Mouse (Mus musculus): ENCODE measurements at regions not wholly inside any gene's neighbourhood (a gene's known extent, or its start where the extent isn't known, plus 50 kb on each side); places are given as distances from the start of the nearest gene placed in this dataset.
"Not testable (repeated sequence)": the region's sequence is repeated elsewhere in the genome, so short reads cannot be mapped to it uniquely, and the experiment has no call there.

GRCm38 (mm10) chr13:50051110-50051509, 199.0 kb downstream of the Gm906 start:
- H3K36me3 ChIP-seq (ENCODE audit: control insufficient read depth, insufficient read depth); H3K4me3 ChIP-seq; H3K27me3 ChIP-seq (ENCODE audit: control insufficient read depth, insufficient read depth, insufficient read length); H3K79me2 ChIP-seq (ENCODE audit: control insufficient read depth, insufficient read depth); H3ac ChIP-seq (ENCODE audit: control insufficient read depth, insufficient read length): not testable (repeated sequence)
- TF ChIP-seq MYOD1 (IDR thresholded peaks at IDR 0.05; ENCODE audit: control insufficient read depth in 1 of 3, insufficient read length in 2 of 3, low read depth in 2 of 3) (peak; percentile 62 to 87 (median 78)), TCF12 (IDR thresholded peaks at IDR 0.05; ENCODE audit: insufficient read depth, poor library complexity, severe bottlenecking) (peak; percentile 25), MYOG (IDR thresholded peaks at IDR 0.05; ENCODE audit: control insufficient read depth in 1 of 3, insufficient read depth in 1 of 3, insufficient read length in 2 of 3, low read depth in 2 of 3) (peak in 2 of 3 experiments; percentile 56 to 69)
- peak overlapping the region; percentile 50 for H3K4me2 ChIP-seq (ENCODE audit: low read depth)

- Histone ChIP-seq H3ac (ENCODE audit: control insufficient read depth, insufficient read length) (no peak overlapping the region), H3K79me2 (ENCODE audit: control insufficient read depth, insufficient read depth) (no peaks in the 10 kb centered on the region), H3K27me3 (ENCODE audit: control insufficient read depth, insufficient read depth, insufficient read length) (no peaks in the 10 kb centered on the region), H3K36me3 (ENCODE audit: control insufficient read depth, insufficient read depth) (no peaks in the 10 kb centered on the region), H3K4me3 (no peak overlapping the region), H3K4me2 (ENCODE audit: low read depth) (no peak overlapping the region)
- TF ChIP-seq CEBPB (IDR thresholded peaks at IDR 0.05; ENCODE audit: insufficient read depth, poor library complexity, severe bottlenecking) (no peak), TCF12 (IDR thresholded peaks at IDR 0.05; ENCODE audit: insufficient read depth, poor library complexity, severe bottlenecking) (no peak), POLR2AphosphoS2 (IDR thresholded peaks at IDR 0.05; ENCODE audit: insufficient read length, low read depth) (no peak), E2F4 (IDR thresholded peaks at IDR 0.05; ENCODE audit: insufficient read depth) (no peak)
Observed at GRCm38 (mm10) chr13:50031757-50032156, 218.4 kb downstream of the Gm906 start.

- H3K4me2 ChIP-seq (ENCODE audit: low read depth); H3K79me2 ChIP-seq (ENCODE audit: control insufficient read depth, insufficient read depth); H3ac ChIP-seq (ENCODE audit: control insufficient read depth, insufficient read length); H3K27me3 ChIP-seq (ENCODE audit: control insufficient read depth, insufficient read depth, insufficient read length); H3K4me3 ChIP-seq; H3K36me3 ChIP-seq (ENCODE audit: control insufficient read depth, insufficient read depth): not testable (repeated sequence)
Observed at GRCm38 (mm10) chr13:50007730-50008129, 208.9 kb upstream of the Gm30302 start.

DNA sequence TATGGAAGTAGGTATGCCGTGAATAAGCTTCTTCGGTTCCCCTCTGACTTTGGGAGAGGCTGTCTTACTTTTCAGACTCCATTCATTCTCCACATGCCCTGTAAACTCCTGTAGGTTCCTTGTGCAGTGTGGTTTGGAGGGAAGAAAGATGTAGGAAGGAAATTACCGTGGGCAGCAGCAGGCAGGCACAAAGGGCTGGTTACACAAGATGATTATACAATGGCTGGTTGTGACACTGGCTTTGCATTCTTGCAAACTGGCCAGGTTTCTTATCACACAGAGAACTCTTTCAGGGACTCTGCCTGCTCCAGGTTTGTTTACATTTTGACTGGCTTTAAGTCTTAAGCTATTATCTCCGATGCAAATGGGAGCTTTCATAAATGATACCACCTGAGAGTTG, 167.3 kb upstream of the Gm30302 start:
- not testable (repeated sequence) for H3K79me2 ChIP-seq (ENCODE audit: control insufficient read depth, insufficient read depth); H3K4me2 ChIP-seq (ENCODE audit: low read depth); H3K27me3 ChIP-seq (ENCODE audit: control insufficient read depth, insufficient read depth, insufficient read length); H3K36me3 ChIP-seq (ENCODE audit: control insufficient read depth, insufficient read depth); H3K4me3 ChIP-seq; H3ac ChIP-seq (ENCODE audit: control insufficient read depth, insufficient read length)

DNA sequence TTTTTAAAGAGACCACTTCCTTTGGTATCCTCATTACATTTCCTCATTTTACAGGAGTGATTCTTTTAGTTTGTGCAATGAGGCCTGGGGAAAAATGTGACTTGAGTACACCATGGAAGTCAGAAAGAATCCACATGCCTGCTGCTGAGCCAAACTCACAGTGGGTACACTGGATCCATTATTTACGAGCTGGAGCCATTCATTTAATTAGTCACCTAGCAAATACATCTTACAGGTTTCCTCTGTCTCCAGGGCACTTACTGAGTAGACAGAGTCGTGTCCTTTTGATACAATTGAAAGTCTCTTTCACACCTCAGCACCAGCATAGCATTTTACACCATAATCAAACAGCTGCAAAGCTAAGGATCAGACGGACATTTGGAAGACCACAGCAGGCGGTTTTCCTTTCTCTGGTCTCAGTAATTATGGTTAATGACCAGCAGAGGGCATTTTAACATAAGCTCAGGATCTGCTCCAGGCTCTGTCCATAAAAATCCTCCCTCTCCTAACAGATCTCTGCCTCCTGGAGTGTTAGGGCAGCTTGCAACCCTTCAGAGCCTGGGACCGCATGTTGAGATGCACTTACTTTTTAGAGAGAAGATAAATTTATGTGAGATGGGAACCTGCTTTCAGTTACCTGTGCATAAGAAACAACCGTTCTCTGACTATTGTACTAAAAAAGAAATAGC, 159.3 kb upstream of the Gm30302 start:
- not testable (repeated sequence) for H3ac ChIP-seq (ENCODE audit: control insufficient read depth, insufficient read length); H3K79me2 ChIP-seq (ENCODE audit: control insufficient read depth, insufficient read depth); H3K4me2 ChIP-seq (ENCODE audit: low read depth); H3K27me3 ChIP-seq (ENCODE audit: control insufficient read depth, insufficient read depth, insufficient read length); H3K4me3 ChIP-seq; H3K36me3 ChIP-seq (ENCODE audit: control insufficient read depth, insufficient read depth)

GRCm38 (mm10) chr13:49915781-49916180, 117.0 kb upstream of the Gm30302 start:
- Histone ChIP-seq H3K79me2 (ENCODE audit: control insufficient read depth, insufficient read depth) (no peaks in the 10 kb centered on the region), H3K4me2 (ENCODE audit: low read depth) (no peak overlapping the region), H3K36me3 (ENCODE audit: control insufficient read depth, insufficient read depth) (no peaks in the 10 kb centered on the region), H3K4me3 (no peak overlapping the region), H3K27me3 (ENCODE audit: control insufficient read depth, insufficient read depth, insufficient read length) (no peaks in the 10 kb centered on the region), H3ac (ENCODE audit: control insufficient read depth, insufficient read length) (no peak overlapping the region)
- TF ChIP-seq MYOG (IDR thresholded peaks at IDR 0.05; ENCODE audit: control insufficient read depth in 1 of 3, insufficient read depth in 1 of 3, insufficient read length in 2 of 3, low read depth in 2 of 3) (no peak), TCF12 (IDR thresholded peaks at IDR 0.05; ENCODE audit: insufficient read depth, poor library complexity, severe bottlenecking) (no peak), POLR2AphosphoS2 (IDR thresholded peaks at IDR 0.05; ENCODE audit: insufficient read length, low read depth) (no peak), E2F4 (IDR thresholded peaks at IDR 0.05; ENCODE audit: insufficient read depth) (no peak), MYOD1 (IDR thresholded peaks at IDR 0.05; ENCODE audit: control insufficient read depth in 1 of 3, insufficient read length in 2 of 3, low read depth in 2 of 3) (no peak), TCF3 (IDR thresholded peaks at IDR 0.05; ENCODE audit: insufficient read length, low read depth) (no peak), CEBPB (IDR thresholded peaks at IDR 0.05; ENCODE audit: insufficient read depth, poor library complexity, severe bottlenecking) (no peak), USF1 (IDR thresholded peaks at IDR 0.05; ENCODE audit: low read depth) (no peak), SRF (IDR thresholded peaks at IDR 0.05; ENCODE audit: control insufficient read depth, insufficient read length, low read depth) (no peak), POLR2A (IDR thresholded peaks at IDR 0.05; ENCODE audit: insufficient read length, low read depth) (no peak), MAX (IDR thresholded peaks at IDR 0.05; ENCODE audit: low read depth) (no peak), REST (IDR thresholded peaks at IDR 0.05; ENCODE audit: insufficient read depth, insufficient read length) (no peak)
